Mouse (Mus musculus) hindbrain, embryonic 15.5 days (tissue): ENCODE measurements around the gene Dctd. TPM values are rescaled to one million over a fixed set of nuclear protein-coding genes. Genes with fewer than 3 reads are reported as not detected.

Source experiments
- ATAC-seq: fragments of 200-750 bp; cut with Nextera tagmentation; 2 replicates; pipeline ENCODE4 v1.8.0; 2017; ENCODE audit warnings: low read depth, moderate number of reproducible peaks, moderate TSS enrichment; ENCODE audit not compliant: low FRiP score
- H3K27ac ChIP-seq: fragments of 300-500 bp; sonication (generic); replicated peaks from 2 replicates; pipeline ENCODE4 v1.5.1; 2015; ENCODE audit warnings: mild to moderate bottlenecking, inconsistent platforms
- H3K27me3 ChIP-seq: fragments of 300-500 bp; sonication (generic); 2 replicates; pipeline ENCODE4 v1.6.1; 2015; ENCODE audit warnings: control low read depth, inconsistent platforms
- H3K36me3 ChIP-seq: fragments of 300-500 bp; sonication (generic); 2 replicates; pipeline ENCODE4 v1.6.1; 2015; ENCODE audit warnings: control low read depth, inconsistent platforms
- H3K4me1 ChIP-seq: fragments of 300-500 bp; sonication (generic); replicated peaks from 2 replicates; pipeline ENCODE4 v1.6.1; 2015; ENCODE audit warnings: control low read depth, inconsistent platforms
- H3K4me2 ChIP-seq: fragments of 300-500 bp; sonication (generic); 2 replicates; pipeline ENCODE4 v1.6.1; 2015; ENCODE audit warnings: moderate library complexity, mild to moderate bottlenecking, inconsistent platforms
- H3K4me3 ChIP-seq: fragments of 300-500 bp; sonication (generic); 2 replicates; pipeline ENCODE4 v1.5.1; 2015; ENCODE audit warnings: mild to moderate bottlenecking, inconsistent platforms
- H3K9ac ChIP-seq: fragments of 300-500 bp; sonication (generic); 2 replicates; pipeline ENCODE4 v1.6.1; 2015; ENCODE audit warnings: inconsistent platforms
- H3K9me3 ChIP-seq: fragments of 300-500 bp; sonication (generic); 2 replicates; pipeline ENCODE4 v1.6.1; 2016; ENCODE audit warnings: control low read depth, inconsistent platforms
- WGBS: fragments of 180-500 bp; shearing (Covaris S2); methylation state at CpG from one replicate; pipeline ENCODE4 v1.1.7; 2015; 5-methylcytosine and 5-hydroxymethylcytosine counted together
- polyA plus RNA-seq: library from polyadenylated mRNA; unstranded; fragments of >200 nt; fragmentation: Nextera tagmentation; extraction: Ambion mirVana; gene quantifications from 2 replicates; pipeline ENCODE4 v1.2.1, GENCODE M21; 2015

Dctd gene
- polyA plus RNA-seq, 1 experiment from 2014 or later = 14.7 TPM

- H3K27me3 ChIP-seq = no peaks in the 10 kb centered on the region
- H3K4me1 ChIP-seq = peaks cover 14% of the 10 kb centered on the region
- peak overlapping the region; percentile 89 for H3K4me2 ChIP-seq
- H3K9ac ChIP-seq = peak overlapping the region; percentile 63
- H3K27ac ChIP-seq = peak overlapping the region; percentile 40; the same call in 1 of the 2 replicates
- WGBS = 1% methylated on average over 47 of the region's 61 CpGs
- ATAC-seq = peak; percentile 90
- H3K4me3 ChIP-seq = peak overlapping the region; percentile 82
- no peaks in the 10 kb centered on the region for H3K36me3 ChIP-seq
- H3K9me3 ChIP-seq = no peaks in the 10 kb centered on the region
These were observed 11.2 kb downstream of the Dctd start for GRCm38 (mm10) chr8:48109856-48110780.

GRCm38 (mm10) chr8:48114591-48114990 lies 15.7 kb downstream of the Dctd start:
- no peak overlapping the region for H3K4me3 ChIP-seq
- WGBS = 80% methylated on average over 6 of the region's 6 CpGs
- H3K27me3 ChIP-seq = no peaks in the 10 kb centered on the region
- H3K27ac ChIP-seq = no peak overlapping the region
- ATAC-seq = no peak
- H3K9me3 ChIP-seq = no peaks in the 10 kb centered on the region
- H3K9ac ChIP-seq = no peak overlapping the region
- no peaks in the 10 kb centered on the region; the same call in 1 of the 2 replicates for H3K36me3 ChIP-seq
- H3K4me2 ChIP-seq = no peak overlapping the region
- peaks cover 8% of the 10 kb centered on the region for H3K4me1 ChIP-seq

- no peak overlapping the region for H3K9ac ChIP-seq
- no peak overlapping the region for H3K4me3 ChIP-seq
- 96% methylated on average over 1 of the region's 1 CpGs for WGBS
- no peaks in the 10 kb centered on the region for H3K27me3 ChIP-seq
- ATAC-seq = no peak
- no peak overlapping the region for H3K27ac ChIP-seq
- H3K4me2 ChIP-seq = no peak overlapping the region
- no peaks in the 10 kb centered on the region for H3K4me1 ChIP-seq
- no peaks in the 10 kb centered on the region for H3K36me3 ChIP-seq
- H3K9me3 ChIP-seq = no peaks in the 10 kb centered on the region
These were observed 24.1 kb downstream of the Dctd start for GRCm38 (mm10) chr8:48122991-48123390.

- no peak overlapping the region for H3K4me2 ChIP-seq
- 83% methylated on average over 8 of the region's 8 CpGs for WGBS
- no peak overlapping the region for H3K4me3 ChIP-seq
- H3K27ac ChIP-seq = no peak overlapping the region
- H3K36me3 ChIP-seq = no peaks in the 10 kb centered on the region
- H3K4me1 ChIP-seq = no peaks in the 10 kb centered on the region
- H3K9ac ChIP-seq = no peak overlapping the region
- no peaks in the 10 kb centered on the region for H3K27me3 ChIP-seq
- no peaks in the 10 kb centered on the region for H3K9me3 ChIP-seq
- no peak for ATAC-seq
These were observed 26.0 kb downstream of the Dctd start for GRCm38 (mm10) chr8:48124857-48125256.

- ATAC-seq = no peak
- H3K9ac ChIP-seq = no peak overlapping the region
- WGBS = 72% methylated on average over 13 of the region's 13 CpGs
- H3K4me2 ChIP-seq = no peak overlapping the region
- no peak overlapping the region for H3K27ac ChIP-seq
- H3K36me3 ChIP-seq = no peaks in the 10 kb centered on the region
- no peaks in the 10 kb centered on the region for H3K9me3 ChIP-seq
- H3K4me3 ChIP-seq = no peak overlapping the region
- no peaks in the 10 kb centered on the region for H3K4me1 ChIP-seq
- no peaks in the 10 kb centered on the region for H3K27me3 ChIP-seq
These were observed 28.1 kb downstream of the Dctd start for GRCm38 (mm10) chr8:48126954-48127353.

GRCm38 (mm10) chr8:48130266-48130665 lies 31.4 kb downstream of the Dctd start:
- no peaks in the 10 kb centered on the region for H3K27me3 ChIP-seq
- H3K4me2 ChIP-seq = no peak overlapping the region
- H3K27ac ChIP-seq = no peak overlapping the region
- H3K9ac ChIP-seq = no peak overlapping the region
- ATAC-seq = no peak
- WGBS = 68% methylated on average over 8 of the region's 8 CpGs
- H3K9me3 ChIP-seq = no peaks in the 10 kb centered on the region
- no peak overlapping the region for H3K4me3 ChIP-seq
- H3K4me1 ChIP-seq = no peaks in the 10 kb centered on the region
- H3K36me3 ChIP-seq = no peaks in the 10 kb centered on the region

- Histone ChIP-seq H3K27ac (no peak overlapping the region), H3K36me3 (no peaks in the 10 kb centered on the region), H3K4me1 (peaks cover 16% of the 10 kb centered on the region), H3K4me3 (no peak overlapping the region), H3K9ac (no peak overlapping the region), H3K9me3 (no peaks in the 10 kb centered on the region), H3K4me2 (no peak overlapping the region), H3K27me3 (no peaks in the 10 kb centered on the region)
- ATAC-seq = no peak
- WGBS = 85% methylated on average over 5 of the region's 5 CpGs
These were observed 34.4 kb downstream of the Dctd start for GRCm38 (mm10) chr8:48133321-48133720.

- WGBS = 41% methylated on average over 30 of the region's 30 CpGs
- Histone ChIP-seq H3K36me3 (no peaks in the 10 kb centered on the region), H3K9me3 (no peaks in the 10 kb centered on the region), H3K27me3 (no peaks in the 10 kb centered on the region), H3K4me1 (peaks cover 16% of the 10 kb centered on the region), H3K4me2 (peak overlapping the region; percentile 45), H3K9ac (no peak overlapping the region), H3K27ac (peak overlapping the region; percentile 47), H3K4me3 (peak overlapping the region; percentile 24)
- ATAC-seq = peak; percentile 39; the same call in 1 of the 2 replicates
These were observed 38.1 kb downstream of the Dctd start for GRCm38 (mm10) chr8:48136804-48137650.

GRCm38 (mm10) chr8:48137651-48137937 lies 38.7 kb downstream of the Dctd start:
- H3K27ac ChIP-seq = no peak overlapping the region
- 40% methylated on average over 3 of the region's 3 CpGs for WGBS
- H3K36me3 ChIP-seq = no peaks in the 10 kb centered on the region
- peak; percentile 12; the same call in 1 of the 2 replicates for ATAC-seq
- peaks cover 16% of the 10 kb centered on the region for H3K4me1 ChIP-seq
- H3K4me3 ChIP-seq = no peak overlapping the region
- H3K27me3 ChIP-seq = no peaks in the 10 kb centered on the region
- no peak overlapping the region for H3K9ac ChIP-seq
- H3K9me3 ChIP-seq = no peaks in the 10 kb centered on the region
- peak overlapping the region; percentile 45 for H3K4me2 ChIP-seq

- Histone ChIP-seq H3K4me2 (no peak overlapping the region), H3K36me3 (no peaks in the 10 kb centered on the region), H3K4me1 (peaks cover 16% of the 10 kb centered on the region), H3K9ac (no peak overlapping the region), H3K4me3 (no peak overlapping the region), H3K27ac (no peak overlapping the region), H3K9me3 (no peaks in the 10 kb centered on the region), H3K27me3 (no peaks in the 10 kb centered on the region)
- WGBS = 59% methylated on average over 5 of the region's 5 CpGs
- peak; percentile 43 for ATAC-seq
These were observed 42.1 kb downstream of the Dctd start for GRCm38 (mm10) chr8:48141023-48141422.

GRCm38 (mm10) chr8:48145766-48146165 lies 46.9 kb downstream of the Dctd start:
- ATAC-seq = no peak
- H3K27me3 ChIP-seq = no peaks in the 10 kb centered on the region
- no peak overlapping the region for H3K4me3 ChIP-seq
- no peak overlapping the region for H3K4me2 ChIP-seq
- WGBS = 85% methylated on average over 5 of the region's 5 CpGs
- peaks cover 5% of the 10 kb centered on the region; the same call in 1 of the 2 replicates for H3K9me3 ChIP-seq
- H3K9ac ChIP-seq = no peak overlapping the region
- H3K27ac ChIP-seq = no peak overlapping the region
- H3K4me1 ChIP-seq = no peaks in the 10 kb centered on the region; the same call in 1 of the 2 replicates
- H3K36me3 ChIP-seq = no peaks in the 10 kb centered on the region

GRCm38 (mm10) chr8:48146449-48146848 lies 47.6 kb downstream of the Dctd start:
- Histone ChIP-seq H3K4me1 (no peaks in the 10 kb centered on the region), H3K4me3 (no peak overlapping the region), H3K4me2 (no peak overlapping the region), H3K9me3 (peaks cover 5% of the 10 kb centered on the region; the same call in 1 of the 2 replicates), H3K36me3 (no peaks in the 10 kb centered on the region), H3K27ac (no peak overlapping the region), H3K9ac (no peak overlapping the region), H3K27me3 (no peaks in the 10 kb centered on the region)
- WGBS = 83% methylated on average over 10 of the region's 10 CpGs
- no peak for ATAC-seq
